Mouse (Mus musculus) cortical plate, adult 2 months (tissue): Measurements from ENCODE around the gene Tpi1.

Source experiments
- CTCF ChIP-seq: fragments of 200-500 bp; IDR thresholded peaks from 2 replicates; pipeline ENCODE4 v1.5.1; 2011; ENCODE audit warnings: mild to moderate bottlenecking, control low read depth, low read length; ENCODE audit not compliant: insufficient read depth; ENCODE audit errors: extremely low read depth
- POLR2A ChIP-seq: fragments of 200-500 bp; IDR thresholded peaks from 2 replicates; pipeline ENCODE4 v1.6.1; 2011; ENCODE audit warnings: mild to moderate bottlenecking, low read length, control low read depth; ENCODE audit not compliant: insufficient read depth; ENCODE audit errors: extremely low read depth

DNA sequence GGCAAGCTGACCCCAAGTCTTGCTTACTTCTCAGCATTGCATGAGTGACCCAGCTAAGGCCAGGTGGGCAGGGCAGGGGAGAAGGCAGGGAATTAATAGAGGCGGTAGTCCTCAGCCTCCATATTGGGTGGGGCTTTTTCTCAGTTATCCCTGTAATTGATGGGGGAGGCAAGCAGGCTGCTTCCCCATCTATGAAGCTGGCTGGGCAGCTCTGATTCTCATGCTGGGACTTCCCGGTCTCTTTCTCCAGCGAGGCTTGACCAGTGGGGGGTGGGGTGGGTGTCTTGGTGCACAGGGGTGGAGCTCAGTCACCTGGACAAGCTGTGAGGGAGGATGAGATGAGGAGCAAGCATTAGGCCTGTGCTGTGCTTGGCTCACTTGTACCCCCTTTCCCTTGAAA, 47.7 kb upstream of the Tpi1 start:
- TF ChIP-seq POLR2A (no peak), CTCF (no peak)
